Mouse (Mus musculus): Measurements from ENCODE around the gene Olfr457.
A peak's percentile ranks its signal among the peaks of the same experiment; 100 is the strongest.
"Not testable (repeated sequence)": the region's sequence is repeated elsewhere in the genome, so short reads cannot be mapped to it uniquely, and the experiment has no call there.

The Olfr457 gene

GRCm38 (mm10) chr6:42476235-42476634 lies at the start of gene Olfr457:
Olfr457 (minus strand) TSS chr6:42476335.
- no peak for DNase-seq

- DNase-seq = no peak
Observed at GRCm38 (mm10) chr6:42513461-42513860, 37.3 kb upstream of the Olfr457 start.

DNA sequence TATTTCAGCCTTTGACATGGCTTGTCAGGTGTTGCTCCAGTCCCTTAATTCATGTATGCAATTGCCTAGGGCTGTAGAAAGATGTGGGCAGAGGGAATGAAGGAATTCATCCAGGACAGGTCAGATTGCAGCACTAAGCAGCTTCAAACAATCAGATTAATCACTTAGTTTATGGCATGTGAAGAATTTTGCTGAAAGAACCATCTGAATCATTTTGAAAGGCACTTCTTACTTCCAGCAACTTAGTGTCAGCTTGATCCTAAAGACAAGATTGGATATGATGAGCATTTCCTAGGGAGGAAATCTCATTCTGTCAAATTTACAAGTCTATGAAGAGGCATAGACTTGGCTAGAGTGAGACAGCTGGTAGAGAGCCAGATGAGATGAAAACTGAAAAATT lies 33.2 kb upstream of the Olfr457 start:
- DNase-seq = no peak

DNA sequence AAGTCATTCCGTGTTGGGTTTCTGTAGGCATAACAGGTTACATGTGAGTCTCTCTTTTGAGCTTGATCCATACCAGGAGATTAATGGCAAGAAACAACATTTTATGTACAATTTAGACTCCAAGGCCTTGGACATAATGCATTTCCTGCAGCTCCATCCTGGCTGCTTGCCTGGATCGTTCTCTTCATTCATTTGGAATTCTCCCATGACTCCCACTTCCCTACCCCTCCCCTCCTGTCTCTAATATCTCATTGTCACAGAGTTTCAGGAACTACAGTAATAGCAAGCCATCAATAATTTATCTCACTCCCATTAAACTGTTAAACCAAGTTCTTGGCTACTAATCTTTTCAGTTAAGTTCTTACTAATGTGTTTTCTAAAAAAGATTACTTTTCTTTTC lies 27.3 kb upstream of the Olfr457 start:
- DNase-seq = peak in 1 of 2 experiments; percentile 8

DNA sequence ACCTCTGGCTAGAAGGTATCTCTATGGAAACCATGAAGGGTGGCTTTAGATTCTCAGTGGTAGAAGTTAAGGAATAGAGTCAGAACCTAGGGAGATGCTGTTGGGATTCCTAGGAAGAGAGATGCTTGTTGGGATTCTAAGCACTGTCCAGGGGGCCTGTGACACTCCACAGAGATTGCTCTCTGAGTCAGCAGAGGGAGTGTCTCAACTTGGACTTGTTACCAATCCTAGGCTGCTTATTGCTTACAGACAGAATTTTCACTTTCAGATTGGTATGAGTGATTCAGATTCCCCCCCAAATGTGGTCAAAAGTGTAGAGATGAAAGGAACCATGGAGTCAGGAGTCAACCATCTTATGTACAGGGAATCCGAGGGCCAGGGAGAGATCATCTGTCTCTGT lies 13.6 kb upstream of the Olfr457 start:
- no peak for DNase-seq

DNA sequence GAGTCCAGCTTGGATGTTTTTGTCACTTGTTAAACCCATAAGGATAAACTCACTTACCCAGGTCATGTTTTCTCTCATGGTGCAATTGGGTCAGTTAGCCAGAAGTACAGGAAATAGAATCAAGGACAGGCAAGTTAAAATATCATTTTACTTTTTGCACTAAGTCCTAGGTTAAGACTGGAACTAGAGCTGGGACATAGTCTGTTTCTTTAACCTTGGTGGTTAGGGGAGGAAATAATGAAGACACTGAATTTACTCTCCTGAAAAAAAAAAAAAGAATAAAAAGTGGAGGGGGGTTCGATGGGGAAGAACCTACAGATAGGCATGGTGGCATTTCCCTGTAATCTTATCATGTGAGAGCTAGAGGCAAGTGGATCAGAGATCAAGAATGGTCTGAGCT lies 11.0 kb upstream of the Olfr457 start, which contains the start of gene Olfr456:
Olfr456 (minus strand) TSS at position 101 of the 400 bp plus-strand sequence.
- no peak for DNase-seq

DNA sequence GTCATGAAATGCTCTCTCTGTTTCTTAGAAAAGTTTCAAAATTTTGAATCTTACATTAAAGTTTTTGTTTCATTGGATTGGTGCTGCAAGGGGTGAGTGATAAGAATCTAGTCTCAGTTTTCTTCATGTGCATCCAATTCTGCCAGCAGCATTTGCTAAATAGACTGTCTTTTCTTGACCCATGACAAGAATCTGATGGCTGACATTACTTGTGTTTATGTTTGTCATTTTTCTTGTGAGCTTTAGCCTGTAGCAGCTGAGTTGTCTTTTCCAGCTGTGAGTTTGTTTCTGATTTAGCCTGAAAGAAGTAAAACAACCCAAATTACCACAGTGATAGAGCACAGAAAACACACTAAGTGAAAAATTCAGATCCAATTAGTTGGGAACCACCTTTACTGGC lies 8.5 kb upstream of the Olfr457 start:
- DNase-seq = no peak

DNA sequence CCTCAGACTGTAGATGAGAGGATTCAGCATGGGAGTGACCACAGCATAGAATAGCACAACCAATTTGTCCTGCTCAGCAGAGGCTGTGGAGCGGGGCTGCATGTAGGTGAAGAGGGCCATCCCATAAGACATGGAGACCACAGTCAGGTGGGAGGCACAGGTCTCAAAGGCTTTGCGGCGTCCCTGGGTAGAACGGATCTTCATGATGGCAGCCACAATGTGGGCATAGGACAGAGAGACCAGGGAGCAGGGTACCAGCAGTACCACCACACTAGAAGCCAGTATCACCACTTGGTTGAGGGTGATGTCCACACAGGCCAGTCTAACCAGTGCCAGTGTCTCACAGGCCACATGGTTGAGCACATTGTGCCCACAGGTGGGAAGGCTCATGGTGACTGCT lies 4.8 kb downstream of the Olfr457 start:
- DNase-seq = not testable (repeated sequence)

DNA sequence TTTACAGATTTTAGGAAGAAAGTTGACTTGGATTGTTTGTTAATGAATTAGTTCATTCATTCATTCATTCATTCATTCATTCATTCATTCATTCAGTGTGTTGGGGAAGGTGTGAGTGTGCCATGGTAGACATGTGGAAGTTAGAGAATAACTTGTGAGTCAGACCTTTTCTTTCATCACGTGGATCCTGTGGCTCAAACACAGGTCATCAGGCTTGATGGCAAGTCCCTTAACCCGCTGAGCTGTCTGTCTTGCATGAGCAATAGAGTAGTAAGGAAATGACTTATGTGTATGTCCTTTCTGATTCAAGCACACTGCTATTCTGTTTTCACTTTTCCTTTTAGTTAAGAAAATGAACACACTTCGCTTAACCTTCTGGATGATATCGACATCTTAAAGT lies 5.6 kb downstream of the Olfr457 start:
- DNase-seq = no peak

GRCm38 (mm10) chr6:42465096-42465495 lies 11.0 kb downstream of the Olfr457 start, which contains the start of gene Olfr458:
Olfr458 (minus strand) TSS chr6:42465196.
- DNase-seq = no peak

GRCm38 (mm10) chr6:42447381-42447780 lies 28.8 kb downstream of the Olfr457 start:
- DNase-seq = no peak

DNA sequence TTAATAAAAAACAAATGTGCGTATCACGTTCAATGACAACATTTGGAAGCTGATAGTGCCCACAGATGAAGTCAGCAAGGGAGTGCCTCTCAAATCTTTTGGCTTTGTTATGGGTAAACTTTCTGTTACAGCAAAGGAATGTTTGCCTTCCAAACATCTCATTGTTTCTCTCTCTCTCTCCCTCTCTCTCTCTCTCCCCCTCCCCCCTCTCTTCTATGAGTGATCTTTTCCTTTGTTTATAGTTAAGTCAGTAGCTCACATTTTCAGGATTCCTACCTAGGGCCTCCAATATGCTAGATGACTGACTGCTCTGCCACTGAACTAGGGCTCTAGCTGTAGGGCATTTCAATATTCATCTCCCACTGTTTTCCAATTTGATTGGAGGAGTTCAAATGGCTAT lies 31.6 kb downstream of the Olfr457 start:
- no peak for DNase-seq

DNA sequence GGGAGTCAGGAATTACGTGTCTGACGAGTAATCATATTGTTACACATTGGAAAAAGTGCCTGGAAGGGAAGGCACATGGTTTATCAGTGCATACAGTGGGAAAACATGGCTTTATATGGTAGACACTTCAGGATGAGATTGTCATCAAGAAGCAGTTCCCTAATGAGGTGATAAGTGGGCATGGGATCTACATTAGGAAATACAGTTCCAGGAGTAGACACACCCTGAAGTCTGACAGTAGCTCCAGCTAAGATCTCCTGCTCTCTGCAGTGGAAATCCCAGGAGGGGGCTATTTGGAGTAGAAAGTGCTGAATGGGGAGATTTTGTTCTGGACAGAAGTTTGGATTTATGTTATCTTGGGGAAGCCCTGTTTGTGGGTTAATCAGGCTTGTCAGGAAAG lies 34.7 kb downstream of the Olfr457 start:
- DNase-seq = no peak

GRCm38 (mm10) chr6:42435490-42435889 lies 40.6 kb downstream of the Olfr457 start:
- no peak for DNase-seq

GRCm38 (mm10) chr6:42434446-42434845 lies 41.7 kb downstream of the Olfr457 start, which contains the start of gene Tas2r126:
Tas2r126 (plus strand) TSS chr6:42434535.
- DNase-seq = no peak

DNA sequence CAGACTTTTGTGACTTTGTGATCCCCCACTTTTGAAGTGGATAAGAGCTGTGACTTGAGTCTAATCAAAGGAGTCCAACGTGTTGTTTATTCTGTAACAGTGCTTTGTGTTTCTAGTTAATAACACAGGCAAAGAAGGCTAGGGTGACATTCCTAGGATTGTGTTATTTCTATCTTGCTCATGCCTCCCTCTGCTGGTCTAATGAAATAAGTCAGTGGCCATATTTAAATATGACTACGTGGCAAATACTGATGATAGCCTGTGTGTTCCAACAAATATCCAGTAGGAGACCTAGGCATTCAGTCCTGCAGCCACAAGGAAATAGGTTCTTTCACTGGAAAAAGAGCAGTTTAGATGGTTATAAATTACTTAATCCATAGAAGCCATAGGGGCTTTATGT lies 42.6 kb downstream of the Olfr457 start:
- DNase-seq = no peak

GRCm38 (mm10) chr6:42426337-42426736 lies 49.8 kb downstream of the Olfr457 start:
- no peak for DNase-seq

DNA sequence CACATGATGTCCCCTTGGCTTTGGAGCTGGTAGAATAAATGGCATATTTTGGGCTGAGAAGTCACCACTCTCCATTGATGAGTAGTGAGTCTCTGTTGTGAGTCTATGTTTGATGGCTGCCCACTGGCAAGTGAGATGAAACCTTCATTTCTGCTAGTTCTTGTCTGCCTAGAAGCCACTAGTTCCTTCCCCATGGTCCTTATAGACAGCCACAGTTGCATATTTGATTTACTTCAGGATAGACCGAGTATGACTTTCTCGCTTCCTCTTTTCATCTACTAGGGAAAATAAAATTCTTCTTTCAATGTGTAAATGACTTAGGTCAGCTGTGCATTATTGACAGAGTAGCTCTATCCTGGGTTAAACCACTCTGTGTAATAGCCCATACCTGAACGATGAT lies 51.7 kb downstream of the Olfr457 start:
- DNase-seq = no peak

- DNase-seq = peak in 1 of 2 experiments; percentile 18
Observed at GRCm38 (mm10) chr6:42421439-42421838, 54.7 kb downstream of the Olfr457 start.

DNA sequence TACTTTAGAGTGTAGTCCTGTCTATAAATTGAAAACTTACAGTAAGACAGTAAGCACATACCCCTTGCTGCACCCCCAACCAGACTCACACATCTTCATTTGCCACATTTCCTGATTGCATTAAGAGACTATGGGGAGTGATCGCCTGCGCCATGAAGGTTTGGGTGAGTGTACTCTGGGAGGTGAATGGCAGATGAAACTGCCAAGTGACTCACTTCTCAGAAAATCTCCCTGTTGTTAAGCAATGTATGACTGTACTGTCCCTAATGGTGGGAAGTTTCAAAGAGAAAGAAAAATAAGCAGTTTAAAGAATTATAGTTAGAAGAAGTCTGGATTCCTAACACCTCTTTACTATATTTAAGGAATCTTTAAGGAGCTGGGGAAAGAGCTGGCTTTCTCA lies 56.7 kb downstream of the Olfr457 start:
- no peak for DNase-seq

Data from lung, postnatal 4 days (tissue).